Mouse (Mus musculus) thymus, adult 2 months (tissue): ENCODE results near the gene Erp27. TPM values are rescaled to one million over a fixed set of nuclear protein-coding genes. Genes with fewer than 3 reads are reported as not detected.
A peak's percentile ranks its signal among the peaks of the same experiment; 100 is the strongest.

Experiments
- DNase-seq: peaks from one replicate; pipeline ENCODE4 v3.0.0; 2021
- H3K27ac ChIP-seq: fragments of 200-500 bp; 2 replicates; pipeline ENCODE4 v1.5.1; 2012; ENCODE audit warnings: low read length, control low read depth; ENCODE audit not compliant: control insufficient read depth, insufficient read depth
- H3K27me3 ChIP-seq: fragments of 200-500 bp; 2 replicates; pipeline ENCODE4 v1.6.1; 2012; ENCODE audit warnings: mild to moderate bottlenecking, low read length, moderate library complexity, mixed read lengths; ENCODE audit not compliant: control insufficient read depth, insufficient read depth
- H3K36me3 ChIP-seq: fragments of 200-500 bp; 2 replicates; pipeline ENCODE4 v1.6.1; 2012; ENCODE audit warnings: mild to moderate bottlenecking, low read length, moderate library complexity; ENCODE audit not compliant: control insufficient read depth, insufficient read depth
- H3K4me1 ChIP-seq: fragments of 200-500 bp; replicated peaks from 2 replicates; pipeline ENCODE4 v1.6.1; 2012; ENCODE audit warnings: low read length; ENCODE audit not compliant: control insufficient read depth, insufficient read depth
- H3K4me3 ChIP-seq: fragments of 200-500 bp; 2 replicates; pipeline ENCODE4 v1.5.1; 2012; ENCODE audit warnings: mild to moderate bottlenecking, low read length, control low read depth, moderate library complexity; ENCODE audit not compliant: control insufficient read depth, insufficient read depth
- CTCF ChIP-seq: fragments of 200-500 bp; IDR thresholded peaks from 2 replicates; pipeline ENCODE4 v1.5.1; 2012; ENCODE audit warnings: mild to moderate bottlenecking, control low read depth, low read length, moderate library complexity, borderline replicate concordance; ENCODE audit not compliant: control insufficient read depth, poor library complexity, insufficient read depth; ENCODE audit errors: extremely low read depth
- POLR2A ChIP-seq: fragments of 200-500 bp; IDR thresholded peaks from 2 replicates; pipeline ENCODE4 v1.6.1; 2012; ENCODE audit warnings: mild to moderate bottlenecking, low read length, control low read depth, moderate library complexity; ENCODE audit not compliant: control insufficient read depth, poor library complexity, insufficient read depth; ENCODE audit errors: extremely low read depth
- WGBS: fragments of 180-500 bp; shearing (Covaris S2); methylation state at CpG from one replicate; pipeline ENCODE4 v1.1.7; 2018; 5-methylcytosine and 5-hydroxymethylcytosine counted together
- polyA plus RNA-seq: library from polyadenylated mRNA; depleted of rRNA; stranded (reverse); fragments of >200 nt; gene quantifications from 2 replicates; pipeline ENCODE4 v1.2.3, GENCODE M21; 2012; rRNA removed

Gene Erp27
- polyA plus RNA-seq, 1 experiment = 2.4 TPM

- 91% methylated on average over 5 of the region's 5 CpGs for WGBS
- H3K36me3 ChIP-seq = no peaks in the 10 kb centered on the region
- TF ChIP-seq CTCF (no peak), POLR2A (no peak)
- DNase-seq = no peak
- H3K27ac ChIP-seq = no peak overlapping the region
- H3K27me3 ChIP-seq = no peaks in the 10 kb centered on the region
- H3K4me3 ChIP-seq = no peak overlapping the region
- no peaks in the 10 kb centered on the region for H3K4me1 ChIP-seq
Observed at GRCm38 (mm10) chr6:136865360-136865759, 56.6 kb downstream of the Erp27 start.

- Histone ChIP-seq H3K36me3 (no peaks in the 10 kb centered on the region), H3K4me1 (peaks cover 15% of the 10 kb centered on the region), H3K27me3 (no peaks in the 10 kb centered on the region), H3K4me3 (no peak overlapping the region), H3K27ac (no peak overlapping the region)
- TF ChIP-seq CTCF (no peak), POLR2A (no peak)
- WGBS = 45% methylated on average over 9 of the region's 9 CpGs
- peak; percentile 29 for DNase-seq
Observed at GRCm38 (mm10) chr6:136861020-136861419, 61.0 kb downstream of the Erp27 start.

- Histone ChIP-seq H3K4me1 (peaks cover 33% of the 10 kb centered on the region), H3K36me3 (no peaks in the 10 kb centered on the region), H3K27me3 (no peaks in the 10 kb centered on the region), H3K27ac (no peak overlapping the region), H3K4me3 (no peak overlapping the region)
- no peak for DNase-seq
- 84% methylated on average over 8 of the region's 8 CpGs for WGBS
- no peak for TF ChIP-seq CTCF
- no peak for TF ChIP-seq POLR2A
Observed at GRCm38 (mm10) chr6:136858420-136858819, 63.6 kb downstream of the Erp27 start.

- TF ChIP-seq CTCF (no peak), POLR2A (no peak)
- DNase-seq = no peak
- Histone ChIP-seq H3K4me3 (peak overlapping the region; percentile 61; the same call in 1 of the 2 replicates), H3K4me1 (peaks cover 34% of the 10 kb centered on the region), H3K27me3 (no peaks in the 10 kb centered on the region), H3K27ac (peak overlapping the region; percentile 91), H3K36me3 (no peaks in the 10 kb centered on the region)
- 10% methylated on average over 11 of the region's 11 CpGs for WGBS
Observed at GRCm38 (mm10) chr6:136857873-136858260, 64.1 kb downstream of the Erp27 start.

Other genes starting within 250 kb of the Erp27 start
- 0.22 and 0.31 TPM in 2 replicates for gene Gucy2c, start 140.4 kb downstream of the Erp27 start, polyA plus RNA-seq
- gene Hist4h4, start 117.8 kb downstream of the Erp27 start, polyA plus RNA-seq = 14.5 and 17.8 TPM in 2 replicates
- 309 and 326 TPM in 2 replicates for gene H2afj, start 113.9 kb downstream of the Erp27 start, polyA plus RNA-seq
- 0.86 and 2.3 TPM in 2 replicates for gene BC049715, start 94.6 kb downstream of the Erp27 start, polyA plus RNA-seq
- 72.3 and 91.3 TPM in 2 replicates for gene Wbp11, start 93.9 kb downstream of the Erp27 start, polyA plus RNA-seq
- 0.13 and 0.24 TPM in 2 replicates for gene Smco3, start 86.7 kb downstream of the Erp27 start, polyA plus RNA-seq
- gene Art4, start 64.4 kb downstream of the Erp27 start, polyA plus RNA-seq = 12.8 and 13.3 TPM in 2 replicates
- 173 and 274 TPM in 2 replicates for gene Mgp, start 46.4 kb downstream of the Erp27 start, polyA plus RNA-seq
- gene Pde6h, start 1.7 kb upstream of the Erp27 start, polyA plus RNA-seq = 0.01 TPM in 1 of 2 replicates, not detected in the other
- 644 and 667 TPM in 2 replicates for gene Arhgdib, start 19.7 kb upstream of the Erp27 start, polyA plus RNA-seq
- 0.41 and 0.49 TPM in 2 replicates for gene Rerg, start 248.3 kb upstream of the Erp27 start, polyA plus RNA-seq